Mouse (Mus musculus) retina, postnatal 7 days (tissue): Measurements from ENCODE around the gene Zzz3.

Experiments used
- DNase-seq: peaks from one replicate; pipeline ENCODE4 v3.0.0-alpha.2; 2012; ENCODE audit warnings: low read depth, low spot score

Zzz3 gene

GRCm38 (mm10) chr3:152494667-152495360 lies 99.5 kb downstream of the Zzz3 start:
- no peak for DNase-seq

- DNase-seq, result no peak
Observed at GRCm38 (mm10) chr3:152495415-152495898, 100.2 kb downstream of the Zzz3 start.

- DNase-seq, result no peak
Observed at GRCm38 (mm10) chr3:152497084-152497483, 101.8 kb downstream of the Zzz3 start.

GRCm38 (mm10) chr3:152497842-152498241 lies 102.6 kb downstream of the Zzz3 start:
- no peak for DNase-seq

GRCm38 (mm10) chr3:152498968-152499696 lies 103.9 kb downstream of the Zzz3 start:
- no peak for DNase-seq

- DNase-seq, result no peak
Observed at GRCm38 (mm10) chr3:152507900-152508299, 112.6 kb downstream of the Zzz3 start.

GRCm38 (mm10) chr3:152508419-152508993 lies 113.2 kb downstream of the Zzz3 start:
- DNase-seq, result no peak

- DNase-seq, result no peak
Observed at GRCm38 (mm10) chr3:152509268-152509667, 114.0 kb downstream of the Zzz3 start.
